Mouse (Mus musculus): ENCODE results near the gene Ddx4. TPM values are rescaled to one million over a fixed set of nuclear protein-coding genes. Genes with fewer than 3 reads are reported as not detected.

Gene Ddx4
- 1 to 10 TPM; 2.1 to 3.1 TPM for total RNA-seq (2021)

GRCm38 (mm10) chr13:112652205-112652604, at the start of gene Ddx4:
Ddx4 (minus strand) TSS chr13:112652475.
- DNase-seq: no peak

GRCm38 (mm10) chr13:112701256-112701655, 49.0 kb upstream of the Ddx4 start:
- DNase-seq: no peak

- DNase-seq: no peak
Observed at GRCm38 (mm10) chr13:112695526-112696240, 43.4 kb upstream of the Ddx4 start.

GRCm38 (mm10) chr13:112692870-112693553, 40.7 kb upstream of the Ddx4 start:
- DNase-seq: no peak

- no peak for DNase-seq
Observed at GRCm38 (mm10) chr13:112686155-112686554, 33.9 kb upstream of the Ddx4 start.

- no peak for DNase-seq
Observed at GRCm38 (mm10) chr13:112683970-112684369, 31.7 kb upstream of the Ddx4 start.

- DNase-seq: no peak
Observed at GRCm38 (mm10) chr13:112683312-112683711, 31.0 kb upstream of the Ddx4 start.

GRCm38 (mm10) chr13:112678154-112678553, 25.9 kb upstream of the Ddx4 start:
- DNase-seq: no peak

- DNase-seq: peak; percentile 29 to 49
Observed at GRCm38 (mm10) chr13:112673899-112674447, 21.7 kb upstream of the Ddx4 start.

- no peak for DNase-seq
Observed at GRCm38 (mm10) chr13:112672797-112673196, 20.5 kb upstream of the Ddx4 start.

GRCm38 (mm10) chr13:112671708-112672107, 19.4 kb upstream of the Ddx4 start:
- DNase-seq: no peak

- DNase-seq: no peak
Observed at GRCm38 (mm10) chr13:112667215-112667614, 14.9 kb upstream of the Ddx4 start.

GRCm38 (mm10) chr13:112666433-112667024, 14.3 kb upstream of the Ddx4 start:
- no peak for DNase-seq

- DNase-seq: no peak
Observed at GRCm38 (mm10) chr13:112661687-112662086, 9.4 kb upstream of the Ddx4 start.

- peak; percentile 92 to 94 for DNase-seq
Observed at GRCm38 (mm10) chr13:112660574-112661381, 8.5 kb upstream of the Ddx4 start, which contains the start of gene Slc38a9. Slc38a9 (plus strand) TSS chr13:112660751.

- no peak for DNase-seq
Observed at GRCm38 (mm10) chr13:112659986-112660573, 7.8 kb upstream of the Ddx4 start.

GRCm38 (mm10) chr13:112651183-112651582, 1.1 kb downstream of the Ddx4 start:
- no peak for DNase-seq

GRCm38 (mm10) chr13:112645529-112646186, 6.6 kb downstream of the Ddx4 start:
- no peak for DNase-seq

GRCm38 (mm10) chr13:112644996-112645395, 7.3 kb downstream of the Ddx4 start:
- no peak for DNase-seq

GRCm38 (mm10) chr13:112642897-112643296, 9.4 kb downstream of the Ddx4 start:
- no peak for DNase-seq

GRCm38 (mm10) chr13:112639111-112639510, 13.2 kb downstream of the Ddx4 start:
- no peak for DNase-seq

Measured in layer of hippocampus, postnatal 36 days (tissue).